Mouse (Mus musculus): Measurements from ENCODE around the gene Acads. TPM values are rescaled to one million over a fixed set of nuclear protein-coding genes. Genes with fewer than 3 reads are reported as not detected.

Acads gene
- 10 to 100 TPM; 15.7 to 16.2 TPM for total RNA-seq (2023)

DNA sequence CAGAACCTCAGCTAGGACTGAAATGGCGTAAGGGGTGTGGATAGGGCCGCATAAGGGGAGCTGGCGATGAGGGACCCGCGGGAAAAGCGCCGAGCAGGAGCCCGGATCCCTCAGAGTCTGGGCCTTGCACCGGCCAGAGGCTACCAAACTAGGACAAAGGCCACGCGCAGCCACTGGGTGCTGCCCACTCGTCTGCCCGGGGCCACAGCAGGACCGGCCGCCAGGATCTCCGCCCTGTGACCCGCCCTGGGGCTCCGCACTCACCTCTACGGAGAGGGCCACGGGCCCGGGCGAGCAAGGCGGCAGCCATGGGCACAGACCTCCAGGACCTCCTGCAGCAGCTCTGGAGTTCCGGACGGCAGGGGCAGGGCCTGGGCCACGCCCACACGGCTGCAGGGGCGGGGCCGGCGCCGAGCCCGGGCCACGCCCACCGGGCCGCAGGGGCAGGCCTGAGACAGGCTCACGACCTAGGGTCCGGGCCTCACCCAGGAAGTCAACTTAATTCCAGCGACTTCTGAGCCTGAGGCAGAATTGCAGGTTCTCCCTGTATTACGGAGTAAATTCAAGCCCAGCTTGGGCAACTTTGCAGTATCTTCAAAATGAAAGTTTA lies at the start of gene Acads:
Gene Acads (minus strand): TSS at position 386 of the 610 bp plus-strand sequence.

DNA sequence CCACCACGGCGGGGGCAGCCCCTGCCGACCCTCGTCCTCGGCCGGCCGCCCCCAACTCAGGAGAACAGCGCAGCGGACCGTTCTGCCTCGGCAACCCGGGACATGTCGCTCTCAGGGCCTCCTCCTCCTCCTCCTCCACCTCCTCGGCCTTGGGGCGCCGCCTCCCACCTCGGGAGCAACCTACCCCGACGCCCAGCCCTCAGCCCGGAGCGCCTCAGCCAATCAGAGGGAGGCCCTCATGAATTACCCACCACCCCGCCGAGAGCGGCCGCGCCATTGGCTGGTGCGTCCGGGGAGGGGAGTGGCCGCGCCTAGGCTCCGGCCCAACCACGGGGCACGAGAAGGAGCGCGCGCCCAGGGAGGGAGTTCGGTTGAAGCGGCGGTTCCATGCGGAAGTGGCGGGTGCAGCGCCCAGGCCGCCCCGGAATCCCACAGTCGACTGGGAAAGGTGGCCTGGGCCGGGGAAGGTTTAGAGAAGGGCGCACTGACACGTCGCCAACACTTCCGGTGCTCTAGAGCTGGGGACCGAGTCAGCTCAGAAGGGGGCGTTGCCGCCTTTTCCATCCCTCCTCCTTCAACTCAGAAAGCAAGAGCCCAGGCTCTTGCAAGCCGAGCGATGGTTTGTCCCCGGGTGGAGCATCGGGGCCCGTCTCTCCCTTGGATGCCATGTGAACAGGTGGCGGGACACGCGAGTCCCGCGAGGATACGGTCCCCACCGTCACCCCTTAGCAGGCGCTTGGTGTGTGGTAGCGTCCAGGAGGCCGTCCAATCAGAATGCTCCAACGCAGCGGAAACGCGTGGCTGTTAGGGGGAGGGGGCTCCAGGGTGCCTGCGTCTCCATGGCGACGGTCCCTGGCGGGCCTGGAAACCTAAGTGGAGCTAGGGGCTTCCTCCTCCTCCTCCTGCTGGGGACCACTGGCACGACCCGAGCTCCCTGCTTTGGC lies 39.2 kb upstream of the Acads start, which contains the start of gene Mlec:
Gene Mlec (minus strand): TSS at position 140 of the 944 bp plus-strand sequence.

DNA sequence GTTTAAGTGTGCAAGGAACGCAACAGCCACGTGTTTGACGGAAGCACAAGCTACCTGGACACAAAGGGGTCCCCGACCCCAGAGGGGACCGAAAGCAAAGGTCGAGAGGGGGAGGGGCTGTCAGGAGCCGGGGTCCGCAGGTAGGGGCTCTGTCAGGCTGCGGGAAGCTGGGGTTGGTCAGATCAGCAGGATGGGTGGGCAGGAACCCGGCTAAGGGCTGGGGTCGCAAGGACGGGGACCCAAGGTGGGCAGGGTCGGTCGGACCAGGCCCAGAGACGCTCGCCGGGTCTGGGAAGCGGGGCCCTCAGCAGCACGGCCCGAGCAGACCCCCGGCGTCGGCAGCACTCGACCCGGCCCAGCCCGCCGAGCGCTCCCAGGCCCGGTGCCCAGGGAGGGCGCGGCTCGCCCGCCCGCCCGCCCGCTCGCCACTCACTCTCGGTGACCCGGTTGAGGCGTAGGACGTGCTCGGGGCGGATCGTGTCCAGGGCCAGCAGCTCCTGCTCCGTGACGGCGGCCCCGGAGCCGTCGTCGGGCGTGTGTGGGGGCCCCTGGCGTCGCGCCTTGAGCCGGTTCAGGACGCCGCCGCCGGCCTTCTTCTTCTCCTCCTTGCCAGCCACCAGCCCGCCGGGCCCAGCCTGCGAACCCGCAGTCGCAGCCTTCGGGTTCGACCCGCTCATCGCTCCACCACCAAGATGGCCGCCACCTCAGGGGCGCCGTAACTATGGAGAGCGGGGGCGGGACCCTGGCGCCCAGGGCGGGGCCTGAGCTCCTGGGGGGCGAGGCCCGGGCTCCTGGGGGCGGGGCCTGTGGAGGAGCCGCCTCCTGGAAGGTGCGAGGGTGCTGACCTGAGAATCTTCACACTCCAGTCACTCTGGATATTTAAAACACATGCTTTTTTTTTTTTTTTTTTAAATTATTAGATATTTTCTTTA lies 15.4 kb upstream of the Acads start, which contains the start of gene Unc119b:
Gene Unc119b (minus strand): TSS at position 742 of the 932 bp plus-strand sequence.

DNA sequence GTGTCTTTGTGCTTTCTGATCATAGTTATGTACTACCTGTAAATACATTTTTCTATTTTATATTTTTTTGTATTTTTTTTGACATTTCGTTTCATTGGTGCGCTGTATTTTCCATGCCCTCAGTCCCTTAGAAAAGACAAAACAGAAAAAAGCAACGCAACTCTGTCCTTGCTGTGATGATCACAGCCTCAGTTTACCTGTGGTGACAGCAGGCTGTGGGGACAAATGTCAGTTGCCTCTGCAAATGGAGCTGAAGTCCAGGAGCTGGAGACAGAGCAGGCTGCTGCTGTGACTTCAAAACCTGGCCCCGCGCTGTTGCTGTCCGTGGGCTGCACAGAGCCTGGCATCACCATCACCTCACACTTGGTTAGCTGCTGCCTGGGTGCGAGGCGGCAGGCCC lies 21.0 kb downstream of the Acads start, which contains the start of gene Gm10401:
Gene Gm10401 (minus strand): TSS at position 101 of the 400 bp plus-strand sequence.

Other genes starting within 250 kb of the Acads start
- 10 to 100 TPM; 14.4 to 28.6 TPM for gene Oasl2, start 222.4 kb downstream of the Acads start, total RNA-seq (2023)
- gene Oasl1, start 196.1 kb downstream of the Acads start, total RNA-seq (2023), result 10 to 100 TPM in 1 of 2 experiments, 1 to 10 TPM in 1; 8.8 to 10.9 TPM
- gene 2210016L21Rik, start 177.2 kb downstream of the Acads start, total RNA-seq (2023), result 1 to 10 TPM; 8.9 to 10.0 TPM
- not detected for gene Hnf1a, start 148.3 kb downstream of the Acads start, total RNA-seq (2023)
- 10 to 100 TPM; 46.1 to 51.7 TPM for gene Sppl3, start 108.2 kb downstream of the Acads start, total RNA-seq (2023)
- not detected for gene Gm10401, start 21.1 kb downstream of the Acads start, total RNA-seq (2023)
- gene Unc119b, start 15.6 kb upstream of the Acads start, total RNA-seq (2023), result 10 to 100 TPM; 13.8 to 18.6 TPM
- gene Mlec, start 38.8 kb upstream of the Acads start, total RNA-seq (2023), result 100 to 1,000 TPM; 123 to 124 TPM
- not detected for gene Cabp1, start 75.0 kb upstream of the Acads start, total RNA-seq (2023)
- gene Pop5, start 116.5 kb upstream of the Acads start, total RNA-seq (2023), result 10 to 100 TPM; 14.2 to 16.2 TPM
- gene Rnf10, start 153.6 kb upstream of the Acads start, total RNA-seq (2023), result 100 to 1,000 TPM; 184 to 191 TPM
- 10 to 100 TPM in 1 of 2 experiments, 1 to 10 TPM in 1; 9.3 to 10.7 TPM for gene Coq5, start 160.3 kb upstream of the Acads start, total RNA-seq (2023)
- gene Dynll1, start 181.7 kb upstream of the Acads start, total RNA-seq (2023), result 100 to 1,000 TPM; 209 to 220 TPM
- gene Srsf9, start 207.8 kb upstream of the Acads start, total RNA-seq (2023), result 10 to 100 TPM; 56.4 to 57.6 TPM
- 10 to 100 TPM in 1 of 2 experiments, 1 to 10 TPM in 1; 9.1 to 10.3 TPM for gene Gatc, start 221.8 kb upstream of the Acads start, total RNA-seq (2023)
- 10 to 100 TPM; 16.6 to 18.6 TPM for gene Triap1, start 221.9 kb upstream of the Acads start, total RNA-seq (2023)
- 100 to 1,000 TPM; 267 to 287 TPM for gene Cox6a1, start 229.6 kb upstream of the Acads start, total RNA-seq (2023)